Mouse (Mus musculus) stomach, postnatal 0 days (tissue): ENCODE results near the gene Adcy1.

Source experiments
- CTCF ChIP-seq: IDR thresholded peaks from 2 replicates; pipeline ENCODE4 v1.5.1; 2016; ENCODE audit warnings: antibody characterized with exemption, low read depth, mild to moderate bottlenecking, moderate library complexity
- EP300 ChIP-seq: optimal IDR thresholded peaks from 2 replicates; pipeline ENCODE3; 2016; ENCODE audit warnings: antibody characterized with exemption

- TF ChIP-seq CTCF (no peak), EP300 (no peak)
Measured at GRCm38 (mm10) chr11:7083911-7084310, 20.6 kb downstream of the Adcy1 start.
